Mouse (Mus musculus) hindbrain, postnatal 0 days (tissue): ENCODE measurements around the gene Btbd1. TPM values are rescaled to one million over a fixed set of nuclear protein-coding genes. Genes with fewer than 3 reads are reported as not detected.

ENCODE experiments used
- ATAC-seq: fragments of 200-750 bp; cut with Nextera tagmentation; 2 replicates; pipeline ENCODE4 v1.8.0; 2017; ENCODE audit warnings: mild to moderate bottlenecking, moderate TSS enrichment, moderate library complexity
- DNase-seq: peaks from one replicate; pipeline ENCODE4 v3.0.0-alpha.2; 2015; ENCODE audit warnings: low spot score
- H3K27ac ChIP-seq: fragments of 300-500 bp; sonication (generic); 2 replicates; pipeline ENCODE4 v1.5.1; 2014; ENCODE audit warnings: mild to moderate bottlenecking
- H3K27me3 ChIP-seq: fragments of 300-500 bp; sonication (generic); 2 replicates; pipeline ENCODE4 v1.6.1; 2014; ENCODE audit warnings: low read length, mixed read lengths; ENCODE audit not compliant: insufficient read depth
- H3K36me3 ChIP-seq: fragments of 300-500 bp; sonication (generic); 2 replicates; pipeline ENCODE4 v1.6.1; 2014; ENCODE audit warnings: low read length, mixed read lengths; ENCODE audit not compliant: insufficient read depth
- H3K4me1 ChIP-seq: fragments of 300-500 bp; sonication (generic); 2 replicates; pipeline ENCODE4 v1.6.1; 2014; ENCODE audit warnings: antibody characterized with exemption, low read length, mixed read lengths; ENCODE audit not compliant: insufficient read depth
- H3K4me2 ChIP-seq: fragments of 300-500 bp; sonication (generic); 2 replicates; pipeline ENCODE4 v1.6.1; 2014; ENCODE audit warnings: low read depth, mild to moderate bottlenecking, low read length, moderate library complexity, mixed read lengths
- H3K4me3 ChIP-seq: fragments of 300-500 bp; sonication (generic); 2 replicates; pipeline ENCODE4 v1.5.1; 2014; ENCODE audit warnings: low read length
- H3K9ac ChIP-seq: fragments of 300-500 bp; sonication (generic); replicated peaks from 2 replicates; pipeline ENCODE4 v1.6.1; 2014; ENCODE audit warnings: mild to moderate bottlenecking, low read length, moderate library complexity, mixed read lengths
- H3K9me3 ChIP-seq: fragments of 300-500 bp; sonication (generic); 2 replicates; pipeline ENCODE4 v1.6.1; 2016; ENCODE audit warnings: low read length, mixed read lengths
- CTCF ChIP-seq: IDR thresholded peaks from 2 replicates; pipeline ENCODE4 v1.5.1; 2016; ENCODE audit warnings: antibody characterized with exemption, control low read depth, low read depth
- WGBS: fragments of 180-500 bp; shearing (Covaris S2); extraction: QIAGEN DNeasy Blood & Tissue Kit; methylation state at CpG from one replicate; pipeline ENCODE4 v1.1.7; 2014; 5-methylcytosine and 5-hydroxymethylcytosine counted together
- polyA plus RNA-seq: library from polyadenylated mRNA; unstranded; fragments of >200 nt; fragmentation: Nextera tagmentation; extraction: Ambion mirVana; gene quantifications from 2 replicates; pipeline ENCODE4 v1.2.1, GENCODE M21; 2015
- total RNA-seq: library from RNA; depleted of rRNA; stranded (reverse); fragments of >200 nt; gene quantifications from 2 replicates; pipeline ENCODE4 v1.2.3, GENCODE M21; 2014; rRNA removed

Btbd1 gene
- total RNA-seq: 93.0 and 100 TPM in 2 replicates
- 86.3 and 86.8 TPM in 2 replicates for polyA plus RNA-seq

GRCm38 (mm10) chr7:81829379-81829894 lies at the start of gene Btbd1:
TSS of gene Btbd1 (minus strand) at chr7:81829431.
- DNase-seq: peak; percentile 97
- peak within 1 kb of the TSS; percentile 97 for H3K27ac ChIP-seq
- H3K36me3 ChIP-seq: no peaks in the 10 kb centered on the region
- H3K9ac ChIP-seq: peak within 1 kb of the TSS; percentile 87
- peak within 1 kb of the TSS; percentile 81 for H3K4me2 ChIP-seq
- H3K27me3 ChIP-seq: no peaks in the 10 kb centered on the region
- under 1% methylated on average over 49 of the region's 58 CpGs for WGBS
- peak; percentile 93 for ATAC-seq
- peaks cover 25% of the 10 kb centered on the region for H3K4me1 ChIP-seq
- no peak for TF ChIP-seq CTCF
- peak within 1 kb of the TSS; percentile 78 for H3K4me3 ChIP-seq
- H3K9me3 ChIP-seq: no peaks in the 10 kb centered on the region

- Histone ChIP-seq H3K9ac (no peak overlapping the region), H3K27ac (peak overlapping the region; percentile 26; the same call in 1 of the 2 replicates), H3K27me3 (no peaks in the 10 kb centered on the region), H3K4me1 (no peaks in the 10 kb centered on the region), H3K4me3 (no peak overlapping the region), H3K4me2 (no peak overlapping the region), H3K9me3 (no peaks in the 10 kb centered on the region), H3K36me3 (no peaks in the 10 kb centered on the region)
- DNase-seq (peak; percentile 23), ATAC-seq (no peak)
- TF ChIP-seq CTCF: no peak
- WGBS: 79% methylated on average over 9 of the region's 9 CpGs
Observed at GRCm38 (mm10) chr7:81875372-81875771, 46.1 kb upstream of the Btbd1 start.

DNA sequence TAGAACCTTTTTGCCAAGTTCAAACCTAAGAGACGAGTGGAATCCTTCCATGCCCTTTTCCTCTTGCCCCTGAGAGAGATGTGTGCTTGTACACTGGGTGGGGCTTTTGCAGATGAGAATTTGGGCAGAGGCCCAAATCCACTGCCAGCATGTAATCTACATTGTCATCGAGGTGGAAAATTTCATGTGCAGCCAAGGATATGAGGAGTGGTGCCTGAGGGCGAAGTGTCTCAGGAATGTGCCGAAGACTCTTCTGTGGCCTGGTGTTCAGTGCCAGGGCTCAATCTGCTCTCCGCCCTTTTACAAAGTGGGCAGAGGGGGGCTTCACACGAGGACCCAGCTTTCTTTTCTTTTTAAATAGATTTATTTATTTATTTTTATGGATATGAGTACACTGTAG lies 45.4 kb upstream of the Btbd1 start:
- Histone ChIP-seq H3K4me1 (no peaks in the 10 kb centered on the region), H3K27ac (no peak overlapping the region; the same call in 1 of the 2 replicates), H3K9me3 (no peaks in the 10 kb centered on the region), H3K36me3 (no peaks in the 10 kb centered on the region), H3K4me3 (no peak overlapping the region), H3K9ac (no peak overlapping the region), H3K27me3 (no peaks in the 10 kb centered on the region), H3K4me2 (no peak overlapping the region)
- peak; percentile 68 for DNase-seq
- peak; percentile 36; the same call in 1 of the 2 replicates for ATAC-seq
- no peak for TF ChIP-seq CTCF
- WGBS: 54% methylated on average over 6 of the region's 6 CpGs

- Histone ChIP-seq H3K4me1 (no peaks in the 10 kb centered on the region), H3K27me3 (no peaks in the 10 kb centered on the region), H3K9me3 (no peaks in the 10 kb centered on the region), H3K27ac (no peak overlapping the region), H3K4me2 (no peak overlapping the region), H3K9ac (no peak overlapping the region), H3K36me3 (no peaks in the 10 kb centered on the region), H3K4me3 (no peak overlapping the region)
- DNase-seq: no peak
- 44% methylated on average over 1 of the region's 1 CpGs for WGBS
- TF ChIP-seq CTCF: no peak
- no peak for ATAC-seq
Observed at GRCm38 (mm10) chr7:81873807-81874206, 44.6 kb upstream of the Btbd1 start.

DNA sequence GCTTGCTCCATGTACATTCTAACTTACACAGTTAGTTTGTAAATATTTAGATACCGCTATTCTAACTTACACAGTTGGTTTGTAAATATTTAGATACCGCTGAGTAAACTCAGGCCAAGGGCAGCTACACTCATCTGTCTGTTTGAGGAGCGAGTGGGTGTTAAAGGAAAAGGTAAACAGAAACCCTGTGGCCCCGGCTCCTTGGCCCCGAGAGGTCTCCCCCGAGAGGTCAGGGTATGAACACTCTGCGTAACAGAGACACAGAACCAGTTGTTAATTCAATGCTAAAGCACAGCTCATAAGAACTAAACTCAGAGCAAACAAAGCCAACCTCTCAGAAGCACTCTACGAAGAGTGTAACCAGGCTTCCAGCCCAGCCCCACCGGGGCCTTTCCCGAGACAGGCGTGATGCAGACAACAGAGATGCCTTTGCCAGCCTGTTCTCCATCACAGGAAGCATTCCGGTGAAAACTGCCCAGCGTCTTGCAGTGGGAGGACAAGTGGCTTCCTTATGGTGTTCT lies 43.3 kb upstream of the Btbd1 start:
- Histone ChIP-seq H3K4me3 (no peak overlapping the region), H3K9me3 (no peaks in the 10 kb centered on the region), H3K27ac (no peak overlapping the region), H3K36me3 (no peaks in the 10 kb centered on the region), H3K4me1 (no peaks in the 10 kb centered on the region), H3K9ac (no peak overlapping the region), H3K4me2 (no peak overlapping the region), H3K27me3 (no peaks in the 10 kb centered on the region)
- 79% methylated on average over 13 of the region's 13 CpGs for WGBS
- TF ChIP-seq CTCF: no peak
- ATAC-seq: no peak
- no peak for DNase-seq

DNA sequence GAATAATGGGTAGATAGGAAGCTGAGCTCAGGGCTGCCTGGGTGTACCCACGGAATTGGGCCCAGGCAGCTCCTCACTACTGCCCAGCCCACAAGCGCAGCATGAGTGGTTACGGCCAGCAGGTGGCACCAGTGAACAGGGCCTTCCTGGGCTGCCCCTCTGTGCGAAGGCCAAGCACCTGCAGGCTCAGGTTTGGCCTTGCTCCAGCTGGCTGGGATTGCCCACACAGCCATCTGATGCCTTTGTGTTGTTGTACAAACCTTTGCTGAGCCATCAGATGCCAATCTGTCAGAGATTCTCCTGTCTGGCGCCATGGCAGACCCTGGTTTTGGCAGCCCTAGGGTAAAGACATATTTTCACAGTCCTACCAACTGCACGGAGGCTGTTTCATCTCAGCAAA lies 38.9 kb upstream of the Btbd1 start:
- ATAC-seq: peak; percentile 80
- WGBS: 16% methylated on average over 6 of the region's 6 CpGs

DNA sequence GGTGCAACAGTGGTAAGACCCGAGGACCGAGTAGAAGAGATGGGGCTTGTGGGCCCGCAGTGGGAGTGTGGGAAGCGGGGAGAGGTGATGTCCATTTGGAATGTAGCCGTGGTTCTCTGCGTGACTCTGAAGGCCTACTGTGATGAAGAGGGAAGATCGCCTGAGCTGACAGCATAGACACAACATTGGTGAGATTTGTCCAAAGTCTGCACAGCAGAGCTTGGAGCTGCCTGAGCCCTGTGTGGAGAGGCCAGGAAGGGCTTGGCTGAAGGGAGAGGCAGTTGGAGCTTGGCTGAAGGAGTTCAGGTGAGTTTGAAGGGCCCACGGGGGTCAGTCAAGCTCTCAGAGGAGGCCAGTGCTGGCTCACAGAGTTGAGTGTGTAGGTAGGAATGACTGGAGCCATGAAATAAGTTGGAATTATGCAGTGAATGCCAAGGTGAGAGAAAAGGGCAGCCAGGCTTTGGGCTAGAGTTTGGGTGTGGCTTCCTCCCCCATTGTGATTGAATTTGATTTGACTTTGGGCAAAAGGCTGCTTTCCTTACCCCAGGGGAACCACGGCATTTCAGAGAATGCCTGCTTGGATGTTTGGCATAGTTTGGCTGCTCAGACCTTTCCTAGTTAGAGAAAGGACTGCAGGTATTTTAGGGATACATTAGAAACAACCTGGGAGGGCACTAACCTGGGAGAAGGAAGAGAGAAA lies 38.1 kb upstream of the Btbd1 start:
- H3K36me3 ChIP-seq: no peaks in the 10 kb centered on the region
- H3K27me3 ChIP-seq: no peaks in the 10 kb centered on the region
- H3K4me3 ChIP-seq: no peak overlapping the region
- no peaks in the 10 kb centered on the region for H3K9me3 ChIP-seq
- ATAC-seq (no peak), DNase-seq (no peak)
- 82% methylated on average over 9 of the region's 9 CpGs for WGBS
- H3K9ac ChIP-seq: no peak overlapping the region
- H3K4me2 ChIP-seq: no peak overlapping the region
- no peak for TF ChIP-seq CTCF
- no peaks in the 10 kb centered on the region for H3K4me1 ChIP-seq
- H3K27ac ChIP-seq: no peak overlapping the region

More for the DNA sequence above, 38.9 kb upstream of the Btbd1 start:
- no peak overlapping the region for H3K27ac ChIP-seq
- H3K36me3 ChIP-seq: no peaks in the 10 kb centered on the region
- H3K4me3 ChIP-seq: no peak overlapping the region
- no peak overlapping the region for H3K4me2 ChIP-seq
- no peak overlapping the region for H3K9ac ChIP-seq
- H3K4me1 ChIP-seq: no peaks in the 10 kb centered on the region
- peak; percentile 91 for DNase-seq
- no peaks in the 10 kb centered on the region for H3K9me3 ChIP-seq
- no peaks in the 10 kb centered on the region for H3K27me3 ChIP-seq
- peak; percentile 95 for TF ChIP-seq CTCF
